Mouse (Mus musculus): ENCODE measurements at regions not wholly inside any gene's neighbourhood (a gene's known extent, or its start where the extent isn't known, plus 50 kb on each side); places are given as distances from the start of the nearest gene placed in this dataset.

GRCm38 (mm10) chr6:140258761-140259160, 165.1 kb upstream of the Plekha5 start:
- H3K4me3 ChIP-seq (ENCODE audit: control insufficient read depth in 1 of 2, insufficient read depth in 1 of 2, low read depth in 1 of 2, low read length in 2 of 2) = no peak overlapping the region
- no peaks in the 10 kb centered on the region for H3K27me3 ChIP-seq (ENCODE audit: control insufficient read depth, insufficient read depth, low read length)
- no peak overlapping the region for H3K9ac ChIP-seq (ENCODE audit: low read length)
- no peaks in the 10 kb centered on the region for H3K9me3 ChIP-seq (ENCODE audit: control insufficient read depth, low read length)
- no peaks in the 10 kb centered on the region for H3K36me3 ChIP-seq (ENCODE audit: control insufficient read depth, insufficient read depth, low read length)
- H3K4me1 ChIP-seq (ENCODE audit: control insufficient read depth in 2 of 2, insufficient read depth in 2 of 2, low read length in 2 of 2) = no peaks in the 10 kb centered on the region
- WGBS = 86% methylated on average over 3 of the region's 3 CpGs
- no peak overlapping the region for H3K4me2 ChIP-seq (ENCODE audit: low read length)
- H3K27ac ChIP-seq (replicated peaks in 1 of 2; ENCODE audit: control insufficient read depth in 1 of 2, insufficient read depth in 1 of 2, low read depth in 2 of 2, low read length in 2 of 2) = no peak overlapping the region
- no peak for ATAC-seq (ENCODE audit: insufficient number of reproducible peaks, insufficient read depth, low FRiP score, low read depth)

- no peak overlapping the region for H3K4me2 ChIP-seq (ENCODE audit: low read length)
- no peak overlapping the region for H3K9ac ChIP-seq (ENCODE audit: low read length)
- H3K9me3 ChIP-seq (ENCODE audit: control insufficient read depth, low read length) = no peaks in the 10 kb centered on the region
- 88% methylated on average over 5 of the region's 5 CpGs for WGBS
- H3K27me3 ChIP-seq (ENCODE audit: control insufficient read depth, insufficient read depth, low read length) = no peaks in the 10 kb centered on the region
- H3K4me1 ChIP-seq (ENCODE audit: control insufficient read depth in 2 of 2, insufficient read depth in 2 of 2, low read length in 2 of 2) = no peaks in the 10 kb centered on the region
- H3K36me3 ChIP-seq (ENCODE audit: control insufficient read depth, insufficient read depth, low read length) = no peaks in the 10 kb centered on the region
- no peak for ATAC-seq (ENCODE audit: insufficient number of reproducible peaks, insufficient read depth, low FRiP score, low read depth)
- H3K27ac ChIP-seq (replicated peaks in 1 of 2; ENCODE audit: control insufficient read depth in 1 of 2, insufficient read depth in 1 of 2, low read depth in 2 of 2, low read length in 2 of 2) = no peak overlapping the region
- no peak overlapping the region for H3K4me3 ChIP-seq (ENCODE audit: control insufficient read depth in 1 of 2, insufficient read depth in 1 of 2, low read depth in 1 of 2, low read length in 2 of 2)
Observed at GRCm38 (mm10) chr6:140258101-140258500, 165.8 kb upstream of the Plekha5 start.

- 87% methylated on average over 4 of the region's 4 CpGs for WGBS
- Histone ChIP-seq H3K36me3 (ENCODE audit: control insufficient read depth, insufficient read depth, low read length) (no peaks in the 10 kb centered on the region), H3K27ac (replicated peaks in 1 of 2; ENCODE audit: control insufficient read depth in 1 of 2, insufficient read depth in 1 of 2, low read depth in 2 of 2, low read length in 2 of 2) (no peak overlapping the region), H3K27me3 (ENCODE audit: control insufficient read depth, insufficient read depth, low read length) (no peaks in the 10 kb centered on the region), H3K4me2 (ENCODE audit: low read length) (no peak overlapping the region), H3K9me3 (ENCODE audit: control insufficient read depth, low read length) (no peaks in the 10 kb centered on the region), H3K4me1 (ENCODE audit: control insufficient read depth in 2 of 2, insufficient read depth in 2 of 2, low read length in 2 of 2) (peaks cover 0 to 3% of the 10 kb centered on the region in 2 experiments; a peak in 1 of 4 replicates), H3K9ac (ENCODE audit: low read length) (no peak overlapping the region), H3K4me3 (ENCODE audit: control insufficient read depth in 1 of 2, insufficient read depth in 1 of 2, low read depth in 1 of 2, low read length in 2 of 2) (no peak overlapping the region)
- ATAC-seq (ENCODE audit: insufficient number of reproducible peaks, insufficient read depth, low FRiP score, low read depth) = no peak
Observed at GRCm38 (mm10) chr6:140251527-140251926, 172.3 kb upstream of the Plekha5 start.

- no peaks in the 10 kb centered on the region for H3K9me3 ChIP-seq (ENCODE audit: control insufficient read depth, low read length)
- H3K36me3 ChIP-seq (ENCODE audit: control insufficient read depth, insufficient read depth, low read length) = no peaks in the 10 kb centered on the region
- H3K4me3 ChIP-seq (ENCODE audit: control insufficient read depth in 1 of 2, insufficient read depth in 1 of 2, low read depth in 1 of 2, low read length in 2 of 2) = no peak overlapping the region
- H3K4me2 ChIP-seq (ENCODE audit: low read length) = no peak overlapping the region
- ATAC-seq (ENCODE audit: insufficient number of reproducible peaks, insufficient read depth, low FRiP score, low read depth) = no peak
- no peaks in the 10 kb centered on the region for H3K4me1 ChIP-seq (ENCODE audit: control insufficient read depth in 2 of 2, insufficient read depth in 2 of 2, low read length in 2 of 2)
- H3K9ac ChIP-seq (ENCODE audit: low read length) = no peak overlapping the region
- 44% methylated on average over 8 of the region's 8 CpGs for WGBS
- H3K27ac ChIP-seq (replicated peaks in 1 of 2; ENCODE audit: control insufficient read depth in 1 of 2, insufficient read depth in 1 of 2, low read depth in 2 of 2, low read length in 2 of 2) = no peak overlapping the region
- no peaks in the 10 kb centered on the region for H3K27me3 ChIP-seq (ENCODE audit: control insufficient read depth, insufficient read depth, low read length)
Observed at GRCm38 (mm10) chr6:140243411-140244151, 180.3 kb upstream of the Plekha5 start.

GRCm38 (mm10) chr6:140239356-140239755, 184.5 kb upstream of the Plekha5 start:
- H3K9ac ChIP-seq (ENCODE audit: low read length) = no peak overlapping the region
- 89% methylated on average over 8 of the region's 8 CpGs for WGBS

GRCm38 (mm10) chr6:140231537-140231936, 190.3 kb upstream of the Plcz1 start:
- ATAC-seq (ENCODE audit: insufficient number of reproducible peaks, insufficient read depth, low FRiP score, low read depth) = no peak
- Histone ChIP-seq H3K4me1 (ENCODE audit: control insufficient read depth in 2 of 2, insufficient read depth in 2 of 2, low read length in 2 of 2) (0 out of 4 replicates have a peak, but pooled peaks cover 0 to 4% of the 10 kb centered on the region in 2 experiments), H3K4me2 (ENCODE audit: low read length) (no peak overlapping the region), H3K4me3 (ENCODE audit: control insufficient read depth in 1 of 2, insufficient read depth in 1 of 2, low read depth in 1 of 2, low read length in 2 of 2) (no peak overlapping the region), H3K27me3 (ENCODE audit: control insufficient read depth, insufficient read depth, low read length) (no peaks in the 10 kb centered on the region), H3K27ac (replicated peaks in 1 of 2; ENCODE audit: control insufficient read depth in 1 of 2, insufficient read depth in 1 of 2, low read depth in 2 of 2, low read length in 2 of 2) (no peak overlapping the region), H3K9ac (ENCODE audit: low read length) (no peak overlapping the region), H3K9me3 (ENCODE audit: control insufficient read depth, low read length) (no peaks in the 10 kb centered on the region), H3K36me3 (ENCODE audit: control insufficient read depth, insufficient read depth, low read length) (no peaks in the 10 kb centered on the region)
- WGBS = 87% methylated on average over 4 of the region's 4 CpGs

More at GRCm38 (mm10) chr6:140239356-140239755, 184.5 kb upstream of the Plekha5 start:
- Histone ChIP-seq H3K9me3 (ENCODE audit: control insufficient read depth, low read length) (no peaks in the 10 kb centered on the region), H3K27ac (replicated peaks in 1 of 2; ENCODE audit: control insufficient read depth in 1 of 2, insufficient read depth in 1 of 2, low read depth in 2 of 2, low read length in 2 of 2) (no peak overlapping the region), H3K36me3 (ENCODE audit: control insufficient read depth, insufficient read depth, low read length) (no peaks in the 10 kb centered on the region), H3K4me3 (ENCODE audit: control insufficient read depth in 1 of 2, insufficient read depth in 1 of 2, low read depth in 1 of 2, low read length in 2 of 2) (no peak overlapping the region), H3K4me2 (ENCODE audit: low read length) (no peak overlapping the region), H3K27me3 (ENCODE audit: control insufficient read depth, insufficient read depth, low read length) (no peaks in the 10 kb centered on the region), H3K4me1 (ENCODE audit: control insufficient read depth in 2 of 2, insufficient read depth in 2 of 2, low read length in 2 of 2) (no peaks in the 10 kb centered on the region)
- no peak for ATAC-seq (ENCODE audit: insufficient number of reproducible peaks, insufficient read depth, low FRiP score, low read depth)

GRCm38 (mm10) chr6:140229295-140229694, 188.0 kb upstream of the Plcz1 start:
- Histone ChIP-seq H3K4me1 (ENCODE audit: control insufficient read depth in 2 of 2, insufficient read depth in 2 of 2, low read length in 2 of 2) (0 out of 4 replicates have a peak, but pooled peaks cover 0 to 4% of the 10 kb centered on the region in 2 experiments), H3K27me3 (ENCODE audit: control insufficient read depth, insufficient read depth, low read length) (no peaks in the 10 kb centered on the region), H3K4me2 (ENCODE audit: low read length) (no peak overlapping the region), H3K36me3 (ENCODE audit: control insufficient read depth, insufficient read depth, low read length) (no peaks in the 10 kb centered on the region), H3K9me3 (ENCODE audit: control insufficient read depth, low read length) (no peaks in the 10 kb centered on the region), H3K9ac (ENCODE audit: low read length) (no peak overlapping the region), H3K27ac (replicated peaks in 1 of 2; ENCODE audit: control insufficient read depth in 1 of 2, insufficient read depth in 1 of 2, low read depth in 2 of 2, low read length in 2 of 2) (no peak overlapping the region), H3K4me3 (ENCODE audit: control insufficient read depth in 1 of 2, insufficient read depth in 1 of 2, low read depth in 1 of 2, low read length in 2 of 2) (no peak overlapping the region)
- ATAC-seq (ENCODE audit: insufficient number of reproducible peaks, insufficient read depth, low FRiP score, low read depth) = no peak
- 53% methylated on average over 9 of the region's 9 CpGs for WGBS

- 78% methylated on average over 7 of the region's 7 CpGs for WGBS
Observed at GRCm38 (mm10) chr6:140228741-140229140, 187.5 kb upstream of the Plcz1 start.

More at GRCm38 (mm10) chr6:140228741-140229140, 187.5 kb upstream of the Plcz1 start:
- H3K27ac ChIP-seq (replicated peaks in 1 of 2; ENCODE audit: control insufficient read depth in 1 of 2, insufficient read depth in 1 of 2, low read depth in 2 of 2, low read length in 2 of 2) = no peak overlapping the region
- ATAC-seq (ENCODE audit: insufficient number of reproducible peaks, insufficient read depth, low FRiP score, low read depth) = no peak
- no peaks in the 10 kb centered on the region for H3K27me3 ChIP-seq (ENCODE audit: control insufficient read depth, insufficient read depth, low read length)
- H3K9me3 ChIP-seq (ENCODE audit: control insufficient read depth, low read length) = no peaks in the 10 kb centered on the region
- H3K36me3 ChIP-seq (ENCODE audit: control insufficient read depth, insufficient read depth, low read length) = no peaks in the 10 kb centered on the region
- no peak overlapping the region for H3K4me3 ChIP-seq (ENCODE audit: control insufficient read depth in 1 of 2, insufficient read depth in 1 of 2, low read depth in 1 of 2, low read length in 2 of 2)
- no peak overlapping the region for H3K9ac ChIP-seq (ENCODE audit: low read length)
- H3K4me1 ChIP-seq (ENCODE audit: control insufficient read depth in 2 of 2, insufficient read depth in 2 of 2, low read length in 2 of 2) = 0 out of 4 replicates have a peak, but pooled peaks cover 0 to 4% of the 10 kb centered on the region in 2 experiments
- H3K4me2 ChIP-seq (ENCODE audit: low read length) = no peak overlapping the region

Measured in heart, embryonic 14.5 days (tissue).